Mouse (Mus musculus) megakaryocyte, adult 5-6 weeks (primary cell): ENCODE measurements around the gene Ebf4. TPM values are rescaled to one million over a fixed set of nuclear protein-coding genes. Genes with fewer than 3 reads are reported as not detected.

Experiments
- ATAC-seq: 2 replicates; pipeline ENCODE4 v1.8.0; 2016; ENCODE audit warnings: mild to moderate bottlenecking, inconsistent platforms; ENCODE audit not compliant: poor library complexity, severe bottlenecking
- total RNA-seq, 2 experiments: library from RNA; stranded (forward) in 1 of 2; stranded (reverse) in 1 of 2; fragments of 153-499, 151-499 nt in 1 of 2; fragments of 221-1000, 200-1000 nt in 1 of 2; gene quantifications; 2 replicates each; pipeline versions ENCODE4 v1.2.3 to v1.2.4; 2015 to 2017

Ebf4 gene
- total RNA-seq, 2 experiments from 2014 or later, result not detected

GRCm38 (mm10) chr2:130294218-130294935 is 592 bp upstream of the Ebf4 start:
- no peak for ATAC-seq

- ATAC-seq, result no peak
Measured at GRCm38 (mm10) chr2:130295331-130296133, 563 bp downstream of the Ebf4 start.

- no peak for ATAC-seq
Measured at GRCm38 (mm10) chr2:130296134-130296745, 1.3 kb downstream of the Ebf4 start.

GRCm38 (mm10) chr2:130297580-130297979 is 2.6 kb downstream of the Ebf4 start:
- no peak for ATAC-seq

- ATAC-seq, result no peak
Measured at GRCm38 (mm10) chr2:130303014-130303413, 8.0 kb downstream of the Ebf4 start.

GRCm38 (mm10) chr2:130327057-130327456 is 32.1 kb downstream of the Ebf4 start:
- no peak for ATAC-seq

- no peak for ATAC-seq
Measured at GRCm38 (mm10) chr2:130329502-130329901, 34.5 kb downstream of the Ebf4 start.

GRCm38 (mm10) chr2:130335112-130335511 is 40.1 kb downstream of the Ebf4 start:
- no peak for ATAC-seq

- no peak for ATAC-seq
Measured at GRCm38 (mm10) chr2:130340464-130341219, 45.7 kb downstream of the Ebf4 start.

- no peak for ATAC-seq
Measured at GRCm38 (mm10) chr2:130341220-130341580, 46.2 kb downstream of the Ebf4 start.

- no peak for ATAC-seq
Measured at GRCm38 (mm10) chr2:130350376-130350775, 55.4 kb downstream of the Ebf4 start.

- no peak for ATAC-seq
Measured at GRCm38 (mm10) chr2:130351758-130352339, 56.9 kb downstream of the Ebf4 start.

GRCm38 (mm10) chr2:130353411-130353810 is 58.4 kb downstream of the Ebf4 start:
- no peak for ATAC-seq

- no peak for ATAC-seq
Measured at GRCm38 (mm10) chr2:130353889-130354288, 58.9 kb downstream of the Ebf4 start.

GRCm38 (mm10) chr2:130357551-130357950 is 62.6 kb downstream of the Ebf4 start:
- no peak for ATAC-seq

- no peak for ATAC-seq
Measured at GRCm38 (mm10) chr2:130358852-130359251, 63.9 kb downstream of the Ebf4 start.

- no peak for ATAC-seq
Measured at GRCm38 (mm10) chr2:130362511-130363026, 67.6 kb downstream of the Ebf4 start.

GRCm38 (mm10) chr2:130365211-130366094 is 70.5 kb downstream of the Ebf4 start:
- ATAC-seq, result no peak

- ATAC-seq, result no peak
Measured at GRCm38 (mm10) chr2:130367386-130367785, 72.4 kb downstream of the Ebf4 start.
